Mouse (Mus musculus) kidney, adult 2 months (tissue): ENCODE measurements around the gene Wwc2.

Source experiments
- CTCF ChIP-seq: fragments of 200-500 bp; conservative IDR thresholded peaks from 2 replicates; pipeline ENCODE4 v1.5.1; 2011; ENCODE audit warnings: low read depth, mild to moderate bottlenecking, control low read depth, low read length, moderate library complexity, mixed read lengths; ENCODE audit not compliant: insufficient read depth, insufficient read length
- POLR2A ChIP-seq: fragments of 200-500 bp; IDR thresholded peaks from one replicate; pipeline ENCODE4 v1.6.1; 2011; ENCODE audit warnings: low read depth, low read length, control low read depth

DNA sequence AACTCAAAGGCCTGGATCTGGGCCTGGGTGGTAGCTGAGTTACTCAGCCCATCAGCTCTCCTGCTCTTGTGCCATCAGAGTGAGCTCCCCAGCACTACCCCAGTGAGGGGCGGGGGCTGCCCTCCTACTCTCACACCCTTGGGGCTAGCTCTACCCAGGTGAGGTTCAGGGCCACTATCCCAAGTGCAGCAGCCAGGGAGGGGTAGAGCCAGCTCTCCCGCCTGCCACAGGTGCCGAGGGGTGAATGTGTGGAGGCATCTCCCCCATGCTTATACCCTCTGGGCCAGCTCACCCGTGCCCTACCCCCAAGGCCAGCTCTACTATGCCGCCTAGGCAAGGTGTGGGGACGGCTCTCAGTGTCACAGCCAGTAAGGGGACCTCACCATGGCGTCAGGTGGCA is 75.8 kb downstream of the Wwc2 start:
- TF ChIP-seq CTCF (no peak), POLR2A (no peak)
